Mouse (Mus musculus) heart, adult 2 months (tissue): ENCODE data around the gene Tirap.

ENCODE experiments used
- CTCF ChIP-seq: fragments of 200-600 bp; IDR thresholded peaks from 2 replicates; pipeline ENCODE4 v1.8.1; 2022; ENCODE audit warnings: antibody characterized with exemption, mild to moderate bottlenecking, moderate library complexity
- EP300 ChIP-seq: fragments of 200-500 bp; IDR thresholded peaks from 2 replicates; pipeline ENCODE4 v1.6.1; 2011; ENCODE audit warnings: low read depth, low read length, control low read depth; ENCODE audit not compliant: insufficient read depth
- POLR2A ChIP-seq: fragments of 200-500 bp; IDR thresholded peaks from 2 replicates; pipeline ENCODE4 v1.6.1; 2011; ENCODE audit warnings: mild to moderate bottlenecking, low read depth, low read length, control low read depth; ENCODE audit not compliant: insufficient read depth

- no peak for TF ChIP-seq CTCF
- TF ChIP-seq POLR2A = no peak
- no peak for TF ChIP-seq EP300
Measured at GRCm38 (mm10) chr9:35142221-35142620, 57.9 kb downstream of the Tirap start.
